Mouse (Mus musculus) megakaryocyte, embryonic 14.5 days (primary cell): Measurements from ENCODE around the gene Pde6d.

Source experiments
- FLI1 ChIP-seq: IDR thresholded peaks from 2 replicates; pipeline ENCODE4 v1.6.1; 2012; ENCODE audit warnings: low read length, inconsistent platforms, mixed read lengths
- GATA1 ChIP-seq: IDR thresholded peaks from 3 replicates; pipeline ENCODE4 v1.6.1; 2012; ENCODE audit warnings: mixed read lengths, low read length, inconsistent platforms, borderline replicate concordance

- TF ChIP-seq FLI1, result no peak
- TF ChIP-seq GATA1, result no peak
These were observed 13.1 kb downstream of the Pde6d start for GRCm38 (mm10) chr1:86569292-86569860.
